Mouse (Mus musculus) E14TG2a.4 (cell line): Measurements from ENCODE around the gene Kcnmb4.

Experiments used
- CTCF ChIP-seq: conservative IDR thresholded peaks from 2 replicates; pipeline ENCODE4 v1.5.1; 2014; ENCODE audit warnings: low read length
- POU5F1 ChIP-seq: IDR thresholded peaks from 2 replicates; pipeline ENCODE4 v1.6.1; 2014; ENCODE audit warnings: low read length, borderline replicate concordance

- TF ChIP-seq CTCF (no peak), POU5F1 (no peak)
Measured at GRCm38 (mm10) chr10:116515158-116515557, 41.5 kb upstream of the Kcnmb4 start.
